Mouse (Mus musculus) MEL (cell line): ENCODE data around the gene Pfn1. TPM values are rescaled to one million over a fixed set of nuclear protein-coding genes. Genes with fewer than 3 reads are reported as not detected.

Source experiments
- DNase-seq: peaks from one replicate; pipeline ENCODE4 v3.0.0; 2011; ENCODE audit warnings: low read depth, low spot score
- H3K27ac ChIP-seq: 2 replicates; pipeline ENCODE4 v1.5.1; 2012; ENCODE audit warnings: low read depth, mild to moderate bottlenecking, control low read depth, low read length, moderate library complexity; ENCODE audit not compliant: control insufficient read depth
- H3K27me3 ChIP-seq, 2 experiments: fragments of 150-350 bp in 1 of 2; sonication (generic) in 1 of 2; 2 replicates each; pipeline ENCODE4 v1.6.1; 2012; ENCODE audit warnings: low read length in 2 of 2, mild to moderate bottlenecking in 2 of 2, improper control_type of control experiment in 1 of 2, moderate library complexity in 1 of 2; ENCODE audit not compliant: insufficient read depth in 2 of 2, control insufficient read depth in 1 of 2
- H3K36me3 ChIP-seq, 2 experiments: 2 replicates each; pipeline ENCODE4 v1.6.1; 2012 to 2014; ENCODE audit warnings: low read length in 2 of 2, improper control_type of control experiment in 1 of 2, inconsistent platforms in 1 of 2, mild to moderate bottlenecking in 1 of 2; ENCODE audit not compliant: insufficient read depth in 2 of 2, control insufficient read depth in 1 of 2
- H3K4me1 ChIP-seq, 2 experiments: fragments of 150-350 bp in 1 of 2; sonication (generic) in 1 of 2; 2 replicates each; pipeline ENCODE4 v1.6.1; 2012; ENCODE audit warnings: low read length in 2 of 2, improper control_type of control experiment in 1 of 2, mild to moderate bottlenecking in 1 of 2; ENCODE audit not compliant: insufficient read depth in 2 of 2, control insufficient read depth in 1 of 2
- H3K4me3 ChIP-seq, 2 experiments: fragments of 150-350 bp in 1 of 2; sonication (generic) in 1 of 2; 2 replicates each; pipeline ENCODE4 v1.5.1; 2012; ENCODE audit warnings: low read depth in 2 of 2, low read length in 2 of 2, mild to moderate bottlenecking in 2 of 2, moderate library complexity in 2 of 2, control low read depth in 1 of 2, improper control_type of control experiment in 1 of 2; ENCODE audit not compliant: control insufficient read depth in 1 of 2, insufficient read depth in 1 of 2
- H3K79me2 ChIP-seq: 2 replicates; pipeline ENCODE4 v1.6.1; 2012; ENCODE audit warnings: mild to moderate bottlenecking, low read length, moderate library complexity; ENCODE audit not compliant: control insufficient read depth, poor library complexity, insufficient read depth
- H3K9ac ChIP-seq: 2 replicates; pipeline ENCODE4 v1.6.1; 2012; ENCODE audit warnings: low read depth, mild to moderate bottlenecking, control low read depth, low read length, moderate library complexity; ENCODE audit not compliant: control insufficient read depth, poor library complexity, severe bottlenecking
- H3K9me3 ChIP-seq: fragments of 150-350 bp; sonication (generic); replicated peaks from 2 replicates; pipeline ENCODE4 v1.6.1; 2012; ENCODE audit warnings: mild to moderate bottlenecking, low read length, improper control_type of control experiment, moderate library complexity; ENCODE audit not compliant: insufficient read depth
- BHLHE40 ChIP-seq: IDR thresholded peaks from 2 replicates; pipeline ENCODE4 v1.6.1; 2012; ENCODE audit warnings: low read depth, mild to moderate bottlenecking, inconsistent platforms, low read length, improper control_type of control experiment, borderline replicate concordance
- CHD2 ChIP-seq: IDR thresholded peaks from 2 replicates; pipeline ENCODE4 v1.6.1; 2011; ENCODE audit warnings: low read length, improper control_type of control experiment
- CTCF ChIP-seq, 3 experiments: IDR thresholded peaks in 2 of 3; conservative IDR thresholded peaks in 1 of 3; 2 replicates each; pipeline ENCODE4 v1.5.1; 2011 to 2012; ENCODE audit warnings: low read length in 3 of 3, low read depth in 2 of 3, mild to moderate bottlenecking in 2 of 3, improper control_type of control experiment in 1 of 3, inconsistent platforms in 1 of 3, mixed read lengths in 1 of 3, moderate library complexity in 1 of 3; ENCODE audit not compliant: control insufficient read depth in 1 of 3, insufficient read depth in 1 of 3, poor library complexity in 1 of 3, severe bottlenecking in 1 of 3
- ELF1 ChIP-seq: IDR thresholded peaks from 2 replicates; pipeline ENCODE4 v1.6.1; 2014; ENCODE audit warnings: low read depth, mild to moderate bottlenecking, inconsistent platforms, low read length, improper control_type of control experiment, moderate library complexity
- EP300 ChIP-seq, 2 experiments: IDR thresholded peaks; 2 replicates each; pipeline ENCODE4 v1.6.1; 2011; ENCODE audit warnings: improper control_type of control experiment in 2 of 2, low read length in 2 of 2, low read depth in 1 of 2, mild to moderate bottlenecking in 1 of 2
- JUND ChIP-seq: IDR thresholded peaks from 2 replicates; pipeline ENCODE4 v1.6.1; 2011; ENCODE audit warnings: low read depth, mild to moderate bottlenecking, improper control_type of control experiment, low read length
- KAT2A ChIP-seq: conservative IDR thresholded peaks from 2 replicates; pipeline ENCODE4 v1.6.1; 2012; ENCODE audit warnings: low read depth, low read length, improper control_type of control experiment, inconsistent platforms
- MAX ChIP-seq: IDR thresholded peaks from 2 replicates; pipeline ENCODE4 v1.6.1; 2011; ENCODE audit warnings: low read length, improper control_type of control experiment
- MAZ ChIP-seq: IDR thresholded peaks from 2 replicates; pipeline ENCODE4 v1.6.1; 2012; ENCODE audit warnings: low read depth, mild to moderate bottlenecking, inconsistent platforms, low read length, improper control_type of control experiment
- NELFE ChIP-seq: IDR thresholded peaks from 2 replicates; pipeline ENCODE4 v1.6.1; 2011; ENCODE audit warnings: low read depth, low read length, improper control_type of control experiment
- POLR2A ChIP-seq, 2 experiments: IDR thresholded peaks; 2 replicates each; pipeline ENCODE4 v1.6.1; 2011 to 2012; ENCODE audit warnings: low read length in 2 of 2, mild to moderate bottlenecking in 2 of 2, control low read depth in 1 of 2, improper control_type of control experiment in 1 of 2, low read depth in 1 of 2, moderate library complexity in 1 of 2; ENCODE audit not compliant: control insufficient read depth in 1 of 2, insufficient read depth in 1 of 2, poor library complexity in 1 of 2
- RAD21 ChIP-seq: IDR thresholded peaks from 2 replicates; pipeline ENCODE4 v1.6.1; 2011; ENCODE audit warnings: mild to moderate bottlenecking, low read depth, low read length, improper control_type of control experiment
- SIN3A ChIP-seq: IDR thresholded peaks from 2 replicates; pipeline ENCODE4 v1.6.1; 2012; ENCODE audit warnings: low read length, improper control_type of control experiment, inconsistent platforms
- SMC3 ChIP-seq: IDR thresholded peaks from 2 replicates; pipeline ENCODE4 v1.6.1; 2011; ENCODE audit warnings: low read depth, low read length, improper control_type of control experiment
- TCF12 ChIP-seq: IDR thresholded peaks from 2 replicates; pipeline ENCODE4 v1.6.1; 2014; ENCODE audit warnings: low read depth, mild to moderate bottlenecking, inconsistent platforms, low read length, improper control_type of control experiment, moderate library complexity
- ZNF384 ChIP-seq: IDR thresholded peaks from 2 replicates; pipeline ENCODE4 v1.6.1; 2012; ENCODE audit warnings: low read depth, mild to moderate bottlenecking, inconsistent platforms, low read length, improper control_type of control experiment
- polyA plus RNA-seq, 2 experiments: library from polyadenylated mRNA; stranded (reverse) in 1 of 2; unstranded in 1 of 2; fragments of >175 nt in 1 of 2; fragments of >200 nt in 1 of 2; gene quantifications; 2 replicates each; pipeline versions ENCODE4 v1.2.1 to v1.2.4; 2012; ENCODE audit warnings: low replicate concordance in 2 of 2, low read depth in 1 of 2; ENCODE audit not compliant: insufficient read length in 2 of 2, insufficient read depth in 1 of 2, missing spikeins in 1 of 2
- total RNA-seq: library from RNA; depleted of rRNA; stranded (reverse); fragments of 300-350 nt; gene quantifications from 2 replicates; pipeline ENCODE4 v1.2.3, GENCODE M21; 2012

The Pfn1 gene
- total and polyA plus RNA-seq, 3 experiments, result 1,332 to 5,980 (median 2,392) TPM

- Histone ChIP-seq H3K9ac (no peak overlapping the region), H3K79me2 (no peaks in the 10 kb centered on the region), H3K27me3 (no peaks in the 10 kb centered on the region), H3K4me1 (peaks cover 0 to 10% of the 10 kb centered on the region in 2 experiments; a peak in 3 of 4 replicates), H3K9me3 (no peaks in the 10 kb centered on the region), H3K4me3 (no peak overlapping the region), H3K27ac (no peak overlapping the region), H3K36me3 (peaks cover 0 to 10% of the 10 kb centered on the region in 2 experiments; a peak in 2 of 4 replicates)
- peak; percentile 75 for DNase-seq
- no peak for TF ChIP-seq BHLHE40
- TF ChIP-seq POLR2A (IDR thresholded peaks at IDR 0.05; ENCODE audit: control insufficient read depth in 1 of 2, insufficient read depth in 1 of 2, low read depth in 1 of 2, low read length in 2 of 2, poor library complexity in 1 of 2), result no peak
- no peak for TF ChIP-seq JUND
- no peak for TF ChIP-seq CHD2
- peak; percentile 6; the same call in 1 of the 2 replicates for TF ChIP-seq RAD21
- peak; percentile 47 for TF ChIP-seq SMC3
- peak; percentile 38; the same call in 1 of the 2 replicates for TF ChIP-seq SIN3A
- no peak for TF ChIP-seq NELFE
- TF ChIP-seq EP300 (IDR thresholded peaks at IDR 0.05; ENCODE audit: low read depth in 1 of 2, low read length in 2 of 2), result no peak
- peak in 2 of 3 experiments; percentile 34 to 56; a peak in 4 of 6 replicates for TF ChIP-seq CTCF (IDR thresholded peaks at IDR 0.05 in 2 of 3, conservative IDR thresholded peaks at IDR 0.05 in 1 of 3; ENCODE audit: control insufficient read depth in 1 of 3, insufficient read depth in 1 of 3, low read depth in 2 of 3, low read length in 3 of 3, poor library complexity in 1 of 3, severe bottlenecking in 1 of 3)
- peak; percentile 61; the same call in 1 of the 2 replicates for TF ChIP-seq MAZ
These were observed 27.6 kb upstream of the Pfn1 start for GRCm38 (mm10) chr11:70681897-70682581.

- TF ChIP-seq RAD21, result no peak
- no peak for TF ChIP-seq ELF1
- no peak for TF ChIP-seq KAT2A
- TF ChIP-seq TCF12, result no peak
- TF ChIP-seq ZNF384, result no peak
- TF ChIP-seq JUND, result no peak
- no peak for TF ChIP-seq MAX
- peaks cover 0 to 4% of the 10 kb centered on the region in 2 experiments; a peak in 3 of 4 replicates for H3K4me1 ChIP-seq
These were observed 26.7 kb upstream of the Pfn1 start for GRCm38 (mm10) chr11:70681170-70681569.

More at GRCm38 (mm10) chr11:70681170-70681569, 26.7 kb upstream of the Pfn1 start:
- no peak for DNase-seq
- H3K27ac ChIP-seq, result no peak overlapping the region
- H3K27me3 ChIP-seq, result no peaks in the 10 kb centered on the region
- no peaks in the 10 kb centered on the region for H3K79me2 ChIP-seq
- H3K9me3 ChIP-seq, result no peaks in the 10 kb centered on the region
- no peak overlapping the region for H3K9ac ChIP-seq
- peaks cover 0 to 5% of the 10 kb centered on the region in 2 experiments; a peak in 2 of 4 replicates for H3K36me3 ChIP-seq
- no peak overlapping the region for H3K4me3 ChIP-seq
